In the genomic region with DNA sequence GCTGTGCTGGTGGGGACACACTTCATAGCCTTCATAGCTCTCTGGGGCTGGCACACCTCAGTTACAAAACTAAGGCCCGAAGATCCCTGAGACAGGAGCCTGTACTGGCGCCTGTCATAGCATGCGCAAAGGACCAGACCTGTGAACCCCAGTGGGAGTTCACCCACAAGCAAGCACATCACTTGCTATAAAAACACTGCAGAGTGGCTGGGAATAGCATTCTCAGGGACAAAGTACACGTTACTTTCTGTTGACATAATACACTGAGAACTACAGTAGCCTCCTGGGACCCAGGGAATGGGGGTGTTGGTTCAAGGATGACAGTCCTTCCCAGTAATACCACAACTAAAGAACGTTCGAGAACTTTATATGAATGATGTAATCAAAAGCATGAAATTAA, we compare ENCODE assay signal across 13 mouse cellular contexts. TPM values are rescaled to one million over a fixed set of nuclear protein-coding genes. Genes with fewer than 3 reads are reported as not detected.
"Had no signal": no experiment of that assay in that cellular context is flagged by ENCODE, and none has a peak within 500 bp of the region (broad histone marks: within the 10 kb centered on the region; RNA-seq: fewer than 3 reads in every experiment).

No protein-coding gene starts in this region.

- H3K4me2 ChIP-seq: liver, embryonic 12.5 days; midbrain, embryonic 11.5 days had no signal

- H3K27ac ChIP-seq: kidney, postnatal 0 days; left cerebral cortex, adult 2 months; liver, embryonic 12.5 days had no signal

- H3K4me3 ChIP-seq: left cerebral cortex, adult 2 months; liver, embryonic 12.5 days had no signal

- H3K4me1 ChIP-seq: liver, embryonic 12.5 days had no signal

- H3K9ac ChIP-seq: liver, embryonic 12.5 days had no signal

- ATAC-seq: inflammation-experienced regulatory T-cells, adult 6 months; liver, embryonic 12.5 days had no signal

- H3K9me3 ChIP-seq: liver, embryonic 12.5 days had no signal

- H3K36me3 ChIP-seq: liver, embryonic 12.5 days had no signal

- DNase-seq: kidney, adult 2 months; kidney, postnatal 25 days; layer of hippocampus, postnatal 36 days; lung, adult 2 months; lung, postnatal 14 days; lung, postnatal 4 days; midbrain, embryonic 14.5 days; thymus, postnatal 25 days had no signal

RNA-seq across cellular contexts. Expression of gene Scube3, which starts 11.2 kb away (rescaled TPM):
- polyA plus RNA-seq: inflammation-experienced regulatory T-cells, adult 6 months had no signal
